Mouse (Mus musculus): ENCODE measurements around the gene Stk39.

Gene Stk39

DNA sequence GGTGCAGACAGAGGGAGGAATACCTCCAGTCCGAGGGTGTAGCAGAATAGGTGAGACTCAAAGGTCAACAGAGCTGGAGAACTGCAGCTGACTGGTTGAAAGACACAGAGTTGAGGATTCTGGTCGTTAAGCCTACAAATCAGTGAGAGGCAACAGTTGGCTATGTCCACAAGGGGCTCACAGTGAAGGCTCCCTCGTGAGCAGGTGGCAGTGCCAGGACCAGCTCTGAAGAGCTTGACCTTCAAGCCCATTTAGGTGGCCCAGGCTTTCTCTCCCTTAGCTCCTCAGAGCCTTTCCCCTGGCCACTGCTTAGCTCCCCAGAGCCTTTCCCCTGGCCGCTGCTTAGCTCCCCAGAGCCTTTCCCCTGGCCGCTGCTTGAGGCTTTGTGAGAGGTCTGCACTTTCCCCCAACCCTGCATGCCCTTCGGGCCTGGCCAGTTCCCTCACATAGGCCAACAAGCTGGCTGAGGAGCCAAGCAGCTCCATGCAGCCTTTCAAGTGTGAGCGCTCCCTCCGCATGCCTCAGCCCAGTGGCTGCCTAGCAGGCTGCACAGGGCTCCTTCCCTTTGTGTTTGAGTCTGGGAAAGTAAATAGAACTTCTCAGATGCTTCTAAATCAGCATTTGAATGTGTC is 125.3 kb downstream of the Stk39 start:
- DNase-seq (ENCODE audit: low read depth, low spot score): no peak

DNA sequence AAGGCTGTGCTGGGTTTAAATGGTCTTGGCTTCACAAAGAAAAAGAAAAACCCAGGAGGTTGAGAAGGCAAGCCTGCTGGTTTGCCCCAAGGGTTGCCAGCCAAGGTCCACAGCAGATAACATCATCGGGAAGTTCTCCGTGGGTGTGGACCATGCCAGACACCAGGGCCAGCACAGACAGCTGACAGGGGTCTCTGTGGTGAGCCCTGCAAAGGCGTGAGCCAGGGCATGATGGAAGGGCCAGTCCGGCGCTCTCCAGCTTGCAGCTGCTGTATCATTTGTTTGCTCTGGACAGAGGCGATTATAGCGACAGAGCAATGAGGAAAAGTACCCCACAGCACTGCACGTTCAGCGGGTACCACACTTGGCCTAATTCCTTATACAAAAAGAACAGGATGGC is 126.8 kb downstream of the Stk39 start:
- DNase-seq (ENCODE audit: low read depth, low spot score): no peak

DNA sequence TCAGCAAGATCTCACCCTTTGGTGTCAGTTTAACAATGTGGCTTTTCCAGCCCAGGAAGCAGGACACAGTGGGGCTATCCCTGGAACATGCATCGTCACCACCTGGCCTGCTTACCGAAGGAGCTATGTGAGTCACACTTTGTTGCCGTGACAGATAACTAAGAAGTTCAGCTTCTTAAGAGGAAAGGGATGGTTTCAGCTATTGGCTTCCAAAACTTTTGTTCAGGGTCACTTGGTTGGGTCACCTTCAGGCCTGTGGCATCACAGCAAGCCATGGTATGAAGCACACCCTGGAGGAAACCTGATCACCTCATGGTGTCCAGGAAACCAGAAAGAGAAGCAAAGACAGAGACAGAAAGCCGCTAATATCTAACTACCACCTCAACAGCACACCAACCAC is 128.3 kb downstream of the Stk39 start:
- DNase-seq (ENCODE audit: low read depth, low spot score): no peak

DNA sequence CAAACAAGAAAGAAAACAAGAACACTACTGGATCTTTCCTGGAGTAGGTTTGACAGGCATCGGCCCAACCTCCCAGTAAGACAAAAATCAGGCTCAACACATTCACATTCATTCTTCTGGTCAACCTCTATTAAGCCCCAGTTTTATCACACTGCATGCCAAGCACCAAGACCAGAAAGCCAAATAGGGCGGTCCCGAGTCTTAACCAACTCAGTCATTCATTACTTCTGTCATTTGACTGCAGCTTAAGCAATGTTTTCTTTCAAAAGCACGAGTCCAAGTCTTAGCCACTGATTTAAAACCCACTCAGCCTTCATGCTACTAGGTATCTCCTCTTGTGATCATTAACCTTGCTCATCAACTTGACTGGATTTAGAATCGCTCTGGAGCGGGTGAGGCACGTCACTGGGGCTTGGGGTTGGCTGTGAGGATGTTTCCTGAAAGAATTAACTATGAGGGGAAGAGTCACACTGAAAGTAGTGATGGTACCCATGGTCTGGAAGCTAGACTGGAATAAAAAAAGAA is 129.9 kb downstream of the Stk39 start:
- no peak for DNase-seq (ENCODE audit: low read depth, low spot score)

DNA sequence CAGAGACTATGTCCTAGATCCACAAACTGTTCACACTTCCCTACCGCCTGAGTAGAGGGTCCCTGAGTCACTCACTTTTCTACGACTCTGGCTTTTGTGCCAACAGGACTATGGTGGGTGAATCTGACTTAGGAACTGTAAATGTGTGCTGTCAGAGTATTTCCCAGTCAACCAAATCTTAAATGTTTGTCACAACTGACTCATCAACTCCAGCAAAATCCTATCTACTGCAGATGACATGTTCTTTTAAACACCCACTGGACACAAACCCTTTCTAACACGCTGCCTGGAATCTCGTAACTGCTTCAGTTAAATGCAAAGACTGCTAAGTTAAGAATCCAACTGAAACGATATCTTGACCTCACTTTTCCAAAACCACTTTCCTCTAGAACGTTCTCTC is 135.2 kb downstream of the Stk39 start:
- peak; percentile 33 for DNase-seq (ENCODE audit: low read depth, low spot score)

DNA sequence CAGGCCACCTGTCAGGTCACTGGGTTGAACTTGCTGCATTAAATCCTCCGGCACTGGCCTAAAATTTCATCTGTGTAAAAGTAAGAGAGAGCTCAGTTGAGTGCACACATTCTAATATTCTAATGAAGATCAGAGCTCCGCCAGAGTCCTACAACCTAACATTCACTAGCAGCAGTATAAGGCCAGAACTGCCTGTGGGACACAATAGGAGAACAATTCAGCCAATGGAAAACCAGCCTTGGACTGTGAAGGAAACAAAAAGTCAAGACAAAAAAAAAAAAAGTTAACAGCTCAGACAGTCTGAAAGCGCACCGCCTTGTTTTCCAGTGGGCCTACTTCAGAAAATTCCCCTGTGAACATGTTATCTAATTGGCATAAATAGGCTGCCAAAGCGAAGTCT is 137.1 kb downstream of the Stk39 start:
- no peak for DNase-seq (ENCODE audit: low read depth, low spot score)

DNA sequence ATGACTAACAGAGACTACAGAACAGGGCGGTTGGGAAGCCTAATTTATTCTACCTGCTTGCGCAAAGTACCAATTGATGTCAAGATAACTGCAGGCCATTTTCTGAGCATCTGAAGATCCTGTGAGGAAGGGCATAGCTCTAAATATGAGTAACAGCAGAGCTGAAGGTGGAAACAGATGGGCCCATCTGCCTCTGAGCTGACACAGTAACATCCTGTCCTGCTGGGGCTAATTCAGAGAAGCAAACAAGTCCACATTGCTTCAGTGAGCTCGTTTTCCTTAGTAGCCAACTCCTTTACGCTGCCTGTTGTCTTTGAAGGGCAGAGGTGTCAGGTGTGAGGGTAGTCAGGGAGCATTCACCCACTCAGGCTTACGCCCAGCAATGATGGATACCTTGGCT is 146.8 kb downstream of the Stk39 start:
- DNase-seq (ENCODE audit: low read depth, low spot score): peak; percentile 49

DNA sequence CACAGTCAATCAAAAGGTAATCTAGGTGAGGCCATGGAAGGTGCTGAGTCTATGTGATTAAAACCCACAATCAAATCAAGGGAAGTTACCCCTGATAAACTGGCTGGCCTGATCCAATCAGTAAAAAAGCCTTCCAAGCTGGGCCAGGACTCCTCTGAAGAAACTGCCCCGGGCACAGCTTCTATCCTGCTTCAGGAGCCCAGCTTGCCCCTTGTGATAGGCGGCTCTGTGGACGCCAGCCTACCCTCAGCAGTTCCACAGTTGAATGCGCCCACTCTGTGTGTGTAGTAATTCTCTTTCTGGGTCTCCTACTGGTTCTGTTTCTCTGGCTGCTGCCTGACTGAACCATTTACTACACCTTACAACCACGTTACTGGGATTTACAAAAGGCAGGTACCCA is 150.8 kb downstream of the Stk39 start:
- DNase-seq (ENCODE audit: low read depth, low spot score): no peak

DNA sequence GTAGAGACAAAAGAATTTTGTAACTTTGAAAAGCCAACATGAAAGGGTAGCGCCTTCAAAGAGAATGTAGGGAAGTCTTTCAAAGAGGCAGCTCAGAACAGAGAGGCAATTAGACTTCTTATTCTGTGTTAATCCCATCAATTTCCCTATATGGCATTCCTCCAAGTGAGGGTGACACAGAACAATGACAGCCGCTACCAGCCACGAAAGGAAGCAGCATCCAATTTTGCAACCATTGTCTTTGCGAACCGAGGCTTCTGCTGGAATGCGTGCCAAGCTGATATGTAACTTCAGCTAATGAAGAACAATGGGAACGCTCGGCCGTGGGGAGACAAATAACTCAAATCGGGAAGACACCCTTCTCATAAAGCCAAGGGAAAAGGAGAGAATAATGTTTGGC is 151.4 kb downstream of the Stk39 start:
- peak; percentile 71 for DNase-seq (ENCODE audit: low read depth, low spot score)

DNA sequence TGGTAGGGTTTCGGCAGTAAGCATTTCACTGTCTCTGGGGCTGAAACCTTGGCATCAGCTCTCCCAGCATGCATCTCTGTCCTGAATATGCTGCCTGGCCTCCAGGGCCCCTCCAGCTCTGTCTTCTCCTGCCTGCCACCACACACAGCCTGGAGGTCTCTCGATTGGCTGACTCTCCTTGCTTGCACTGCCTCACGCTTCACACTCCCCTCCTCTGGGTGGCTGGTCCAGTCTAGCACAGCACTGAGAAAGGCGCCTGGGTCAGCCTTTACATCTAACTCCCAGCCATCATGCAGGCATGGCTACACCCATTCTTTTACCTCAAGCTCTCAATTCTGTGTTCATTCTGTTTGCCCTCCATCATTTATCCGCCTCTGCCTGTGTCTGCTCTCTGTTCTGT is 153.6 kb downstream of the Stk39 start:
- DNase-seq (ENCODE audit: low read depth, low spot score): no peak

DNA sequence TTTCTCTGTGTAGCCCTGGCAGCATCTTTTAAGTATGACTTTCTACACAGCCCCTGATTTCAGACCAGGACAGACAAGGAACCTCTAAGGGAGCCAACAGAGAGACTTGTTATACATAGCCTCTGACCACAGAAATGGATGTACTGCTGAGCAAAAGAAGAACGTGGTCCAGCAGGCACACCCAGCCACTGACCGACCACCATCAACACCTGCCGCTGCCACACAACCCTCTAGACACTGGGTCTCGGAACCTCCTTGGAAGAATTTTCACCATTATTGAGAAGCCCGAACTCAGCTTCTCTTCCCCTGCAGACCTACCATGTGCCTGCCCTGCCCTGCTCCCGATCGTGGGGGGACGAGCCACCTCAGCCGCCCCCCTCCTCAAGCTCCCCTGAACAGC is 154.2 kb downstream of the Stk39 start:
- no peak for DNase-seq (ENCODE audit: low read depth, low spot score)

DNA sequence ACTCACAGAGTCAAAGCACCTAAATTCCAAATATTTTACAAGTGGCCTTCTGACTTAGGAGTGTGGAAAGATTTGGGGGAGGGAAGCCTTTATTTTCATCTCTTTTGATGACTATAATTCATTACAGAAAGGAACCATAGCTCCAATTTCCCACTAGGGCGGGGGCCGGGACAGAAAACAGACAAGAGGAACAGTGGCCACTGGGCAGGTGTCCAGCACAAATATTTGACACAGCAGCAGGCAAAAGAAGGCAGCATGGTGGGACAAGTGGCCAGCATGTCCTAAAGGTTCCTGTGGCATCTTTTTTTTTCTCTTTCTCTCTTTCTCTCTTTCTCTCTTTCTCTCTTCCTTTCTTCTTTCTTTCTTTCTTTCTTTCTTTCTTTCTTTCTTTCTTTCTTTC is 154.6 kb downstream of the Stk39 start:
- no peak for DNase-seq (ENCODE audit: low read depth, low spot score)

DNA sequence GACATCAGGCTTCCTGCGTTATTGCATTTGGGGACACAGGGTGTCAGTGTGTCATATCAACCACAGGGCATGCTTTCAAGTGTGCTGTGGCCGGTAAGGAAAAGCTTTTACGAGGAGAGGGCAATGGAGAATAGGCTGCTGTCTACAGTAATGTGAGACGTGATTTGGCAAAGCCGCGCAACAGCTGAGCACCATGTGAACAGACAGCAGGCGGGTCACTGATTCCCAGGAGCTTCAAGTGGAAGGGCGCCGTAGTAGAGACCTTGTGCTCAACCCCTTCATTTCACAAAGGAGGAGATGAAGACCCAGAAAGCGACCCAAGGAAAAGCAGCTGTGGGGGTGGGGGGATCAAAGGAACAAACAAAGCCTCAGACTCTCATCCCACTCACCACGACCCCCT is 156.8 kb downstream of the Stk39 start:
- no peak for DNase-seq (ENCODE audit: low read depth, low spot score)

DNA sequence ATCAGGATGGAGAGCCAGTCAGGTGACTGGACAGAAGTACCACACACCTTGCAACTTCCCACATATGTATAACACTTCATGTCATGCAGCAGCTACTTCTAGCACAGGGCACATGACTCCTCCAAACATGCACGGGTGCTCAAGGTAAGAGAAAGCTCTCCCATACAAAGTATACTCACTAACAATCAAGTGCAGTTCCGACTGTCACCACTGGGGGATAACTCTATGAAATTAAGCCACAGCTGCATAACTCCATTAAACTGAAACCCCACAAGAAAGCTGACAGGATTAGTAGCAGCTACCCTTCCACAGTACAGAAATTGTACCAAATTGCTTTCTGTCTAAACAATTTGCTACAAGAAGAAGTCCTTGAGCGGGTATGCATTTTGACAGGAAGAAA is 161.9 kb downstream of the Stk39 start:
- DNase-seq (ENCODE audit: low read depth, low spot score): no peak

DNA sequence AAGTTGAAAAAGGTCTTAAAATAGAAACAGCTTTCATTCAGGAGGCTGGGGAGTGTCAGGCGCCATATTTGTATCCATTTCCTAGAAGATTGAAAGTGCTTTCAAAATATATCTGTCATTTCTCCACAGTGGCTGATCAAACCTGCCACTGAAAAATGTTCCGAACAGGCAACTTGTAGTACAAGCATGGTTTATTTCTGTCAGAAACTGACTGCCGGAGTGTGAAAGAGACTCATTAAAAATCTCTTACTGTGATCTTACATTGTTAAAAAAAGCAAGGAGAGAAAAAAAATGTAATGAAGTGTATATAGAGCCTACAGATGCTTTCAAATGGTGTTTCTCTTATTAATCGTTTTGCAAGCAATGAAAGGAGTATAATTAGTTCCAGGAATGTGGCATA is 165.5 kb downstream of the Stk39 start:
- DNase-seq (ENCODE audit: low read depth, low spot score): peak; percentile 58

DNA sequence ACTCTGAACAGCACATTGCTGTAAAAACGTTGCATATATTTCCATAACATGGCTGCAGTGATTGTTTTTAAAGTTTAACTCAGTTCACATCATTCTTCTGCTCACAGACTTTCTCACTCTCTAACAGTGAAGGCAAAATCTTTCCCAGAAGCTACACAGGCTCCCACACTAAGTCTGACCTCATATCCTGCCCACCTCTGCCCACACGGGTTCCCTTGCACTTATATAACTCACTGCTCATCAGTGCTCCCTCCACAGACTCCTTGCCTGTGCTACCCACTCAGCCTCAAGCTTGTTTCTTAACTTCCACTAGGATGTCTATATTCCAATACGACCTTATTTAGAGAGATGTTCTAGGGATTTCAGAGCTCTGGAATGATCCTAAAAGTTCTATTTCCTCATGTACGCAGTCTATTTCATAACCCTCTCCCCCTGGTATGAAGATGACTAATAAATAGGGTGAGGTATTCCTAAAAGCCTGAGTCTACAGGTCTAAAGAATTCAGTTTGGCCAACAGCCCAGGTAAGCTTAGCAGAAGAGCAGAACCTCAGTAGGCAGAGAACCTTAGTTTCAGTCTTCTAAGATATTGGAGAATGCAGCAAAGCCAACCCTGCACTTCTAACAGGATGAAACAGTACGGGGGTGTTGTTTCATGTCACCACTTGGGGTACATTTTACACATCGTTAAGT is 167.2 kb downstream of the Stk39 start:
- DNase-seq (ENCODE audit: low read depth, low spot score): peak; percentile 78

DNA sequence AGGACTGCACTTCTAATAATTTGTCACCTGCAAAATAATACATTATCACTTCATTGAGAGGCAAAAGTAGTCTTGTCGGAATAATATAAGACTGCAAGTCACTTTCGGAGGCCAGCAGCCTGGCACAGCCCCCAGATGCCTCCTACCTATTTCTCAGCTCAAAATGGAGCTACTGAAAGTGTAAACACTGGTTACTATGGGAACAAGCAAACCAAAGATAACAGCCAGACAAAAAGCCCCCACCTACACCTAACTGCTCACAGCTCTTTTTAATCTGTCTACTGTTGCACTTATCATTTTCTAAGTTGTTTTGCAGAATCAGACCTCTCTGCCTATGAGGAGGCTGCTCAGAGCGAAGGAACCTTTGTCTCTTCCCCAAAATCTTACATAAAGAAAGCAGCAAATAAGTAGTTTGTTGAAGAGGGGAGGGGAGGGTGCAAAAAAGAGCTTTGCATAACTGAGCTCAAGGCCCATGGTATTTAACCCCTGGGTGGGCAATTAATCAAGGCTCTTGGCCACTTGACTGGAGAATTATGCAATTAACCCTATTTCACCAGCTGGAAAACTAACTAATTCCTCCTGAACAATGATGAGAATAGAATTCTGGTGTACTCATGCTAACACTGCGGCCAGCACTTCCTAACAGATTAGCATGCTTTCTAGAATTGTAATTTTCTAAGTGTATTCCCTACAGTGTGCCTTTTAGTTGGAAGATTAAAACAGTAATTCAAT is 170.1 kb downstream of the Stk39 start:
- DNase-seq (ENCODE audit: low read depth, low spot score): peak; percentile 92

DNA sequence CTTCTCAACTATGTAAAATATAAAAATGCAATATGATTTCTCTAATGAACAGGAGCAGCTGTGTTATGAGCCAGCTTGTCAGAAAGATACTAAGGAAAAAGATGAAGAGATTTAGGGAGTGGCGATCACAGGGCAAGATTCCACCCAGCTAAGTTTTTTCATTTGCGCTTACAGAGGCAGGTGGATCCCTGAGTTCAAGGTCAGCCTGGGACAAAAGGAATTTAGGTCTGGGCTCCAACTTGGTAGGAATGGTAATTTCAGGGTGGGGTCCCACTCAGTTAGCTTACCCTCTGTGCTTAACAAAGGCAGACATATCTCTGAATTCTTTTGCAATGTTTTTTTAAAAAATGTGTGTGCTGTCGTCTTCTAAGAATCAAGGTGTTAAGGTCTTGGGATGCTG is 173.7 kb downstream of the Stk39 start:
- no peak for DNase-seq (ENCODE audit: low read depth, low spot score)

DNA sequence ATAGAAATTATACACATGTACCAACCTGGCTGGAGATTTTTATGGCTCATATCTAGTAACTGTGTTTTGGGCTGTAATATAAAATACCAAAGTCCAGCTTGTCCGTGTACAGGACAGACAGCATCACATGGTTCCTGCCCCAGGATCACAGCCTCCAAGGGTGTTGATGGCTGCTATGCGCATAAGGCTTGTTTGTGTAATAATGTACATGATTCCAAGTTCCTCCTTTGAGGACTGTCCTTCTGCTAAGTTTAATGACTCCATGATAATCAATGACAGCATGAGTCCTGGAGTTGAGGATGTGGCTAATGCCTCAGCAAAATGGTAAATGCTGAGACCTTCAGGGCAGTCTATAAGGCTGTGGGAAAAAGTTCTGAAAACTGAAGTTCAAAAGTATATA is 174.1 kb downstream of the Stk39 start:
- DNase-seq (ENCODE audit: low read depth, low spot score): no peak

DNA sequence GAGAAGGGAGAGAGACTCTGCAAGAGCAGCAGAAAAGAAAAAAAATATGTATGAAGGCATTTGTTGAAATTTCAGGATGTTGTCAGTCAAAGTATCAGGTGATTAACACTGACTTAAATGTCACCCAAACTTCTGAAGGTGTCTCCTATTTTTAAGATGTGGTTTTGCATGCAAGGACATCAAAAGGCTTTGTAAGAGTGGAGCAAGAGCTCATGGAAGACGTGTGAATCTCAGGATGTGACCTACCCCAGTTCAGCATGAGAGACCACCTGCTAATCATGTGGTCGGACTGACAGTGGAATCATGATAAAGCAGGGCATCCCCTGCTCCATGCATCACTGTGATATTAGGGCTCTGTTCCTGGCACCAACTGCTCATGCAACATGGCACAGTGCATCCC is 175.3 kb downstream of the Stk39 start:
- DNase-seq (ENCODE audit: low read depth, low spot score): no peak

DNA sequence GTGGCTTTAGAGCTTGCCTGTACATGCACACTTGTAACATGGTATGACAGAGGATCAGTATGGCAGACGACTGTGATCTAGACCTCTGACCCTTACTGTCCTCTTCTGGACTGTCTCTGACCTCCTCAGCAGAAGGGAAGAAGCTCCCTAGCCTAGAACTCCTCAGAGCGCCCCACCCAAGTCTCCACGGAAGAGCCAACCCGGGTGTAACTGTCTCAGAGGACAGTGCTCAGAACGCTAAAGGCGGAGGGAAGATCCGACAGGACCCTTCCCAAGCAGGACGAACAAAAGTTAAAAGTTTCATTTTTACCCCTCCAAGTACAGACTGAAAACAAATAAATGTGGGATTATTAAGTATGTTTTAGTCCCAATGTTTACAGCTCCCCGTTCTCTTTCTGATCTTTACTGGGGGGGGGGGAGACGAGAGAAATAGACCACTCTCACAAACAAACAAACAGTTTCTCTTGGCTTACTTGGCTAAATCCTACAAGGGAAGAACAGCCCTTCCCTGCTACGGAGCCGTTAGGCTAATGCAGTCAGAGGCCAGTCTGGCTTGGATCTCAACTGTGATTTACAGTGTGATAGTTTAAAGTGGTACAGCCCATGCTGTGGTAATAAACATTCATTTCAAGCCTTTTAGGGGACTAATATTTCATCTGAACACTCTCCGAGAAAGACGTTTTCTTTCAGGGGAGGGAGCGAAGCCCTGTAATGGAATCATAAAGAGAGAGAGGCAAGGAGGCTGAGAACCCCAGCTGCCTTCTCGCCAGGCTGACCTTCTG is 179.3 kb downstream of the Stk39 start:
- no peak for DNase-seq (ENCODE audit: low read depth, low spot score)

DNA sequence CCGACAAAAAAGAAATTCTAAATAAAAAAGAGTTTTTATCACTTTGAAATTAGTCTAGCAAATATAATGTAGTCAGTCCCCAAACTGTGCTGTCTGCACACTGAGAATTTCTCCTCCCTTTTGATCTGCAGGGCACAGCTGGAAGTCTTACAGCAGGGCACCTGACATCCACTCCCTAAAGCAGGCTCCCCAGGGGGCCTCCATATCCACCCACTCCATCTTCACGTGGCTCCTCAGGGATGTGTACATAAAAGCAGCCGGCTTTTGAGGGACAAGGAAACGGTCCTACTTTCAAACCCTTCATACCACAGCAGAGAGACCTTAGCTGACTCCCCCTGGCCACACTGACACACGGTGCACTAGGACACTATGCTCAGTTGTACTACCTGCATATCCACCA is 180.2 kb downstream of the Stk39 start:
- DNase-seq (ENCODE audit: low read depth, low spot score): no peak
